In genomic region chr12:54251942-54252400, GRCm38 (mm10) we compare ENCODE assay signal across 11 mouse cellular contexts. TPM values are rescaled to one million over a fixed set of nuclear protein-coding genes. Genes with fewer than 3 reads are reported as not detected.
DNase-seq lines count a peak whose midpoint lies in the region; ATAC-seq and TF ChIP-seq lines count a peak whose summit lies in the region.
"Had no signal": no experiment of that assay in that cellular context is flagged by ENCODE, and none has a peak within 500 bp of the region (broad histone marks: within the 10 kb centered on the region; RNA-seq: fewer than 3 reads in every experiment).

No protein-coding gene starts in this region.

- ATAC-seq in lung, postnatal 0 days = peak; percentile 86
- no peak for ATAC-seq in hindbrain, embryonic 11.5 days (ENCODE audit: low FRiP score)
- ATAC-seq in forebrain, embryonic 11.5 days (replicated peaks; ENCODE audit: low FRiP score) = no peak
- ATAC-seq: hindbrain, postnatal 0 days had no signal

- no peaks in the 10 kb centered on the region for H3K36me3 ChIP-seq in lung, postnatal 0 days (ENCODE audit: insufficient read depth, low read length)
- H3K36me3 ChIP-seq in hindbrain, embryonic 11.5 days (ENCODE audit: control insufficient read depth, insufficient read depth, low read length) = no peaks in the 10 kb centered on the region
- no peaks in the 10 kb centered on the region for H3K36me3 ChIP-seq in forebrain, embryonic 11.5 days (ENCODE audit: control insufficient read depth, insufficient read depth, low read length)
- H3K36me3 ChIP-seq: limb, embryonic 13.5 days had no signal

- H3K9ac ChIP-seq in lung, postnatal 0 days (replicated peaks; ENCODE audit: low read depth) = no peak overlapping the region
- no peak overlapping the region for H3K9ac ChIP-seq in hindbrain, embryonic 11.5 days (ENCODE audit: low read depth, low read length)
- H3K9ac ChIP-seq in forebrain, embryonic 11.5 days (ENCODE audit: low read length) = no peak overlapping the region
- H3K9ac ChIP-seq: limb, embryonic 13.5 days had no signal

- intact Hi-C loops in left cerebral cortex, postnatal 25 days (cut with DNase I) = no loop called here

- no peaks in the 10 kb centered on the region for H3K4me1 ChIP-seq in lung, postnatal 0 days (ENCODE audit: insufficient read depth, low read depth, low read length)
- no peaks in the 10 kb centered on the region for H3K4me1 ChIP-seq in hindbrain, embryonic 11.5 days (replicated peaks; ENCODE audit: control insufficient read depth, insufficient read depth, low read length)
- no peaks in the 10 kb centered on the region for H3K4me1 ChIP-seq in forebrain, embryonic 11.5 days (replicated peaks; ENCODE audit: control insufficient read depth, insufficient read depth, low read length)

- peak; percentile 62 for DNase-seq in adrenal gland, adult 2 months
- no peak for DNase-seq in adrenal gland, postnatal 25 days
- DNase-seq in lung, postnatal 0 days (ENCODE audit: low spot score) = peak; percentile 78
- no peak for DNase-seq in lung, postnatal 14 days
- DNase-seq in left cerebral cortex, postnatal 25 days (ENCODE audit: low spot score in 2 of 2) = peak; percentile 21 to 90
- DNase-seq in telencephalon, adult 2 months (ENCODE audit: low read depth, low spot score) = peak; percentile 85
- DNase-seq in hindbrain, embryonic 11.5 days (ENCODE audit: low spot score) = no peak
- DNase-seq in forebrain, embryonic 11.5 days (ENCODE audit: low spot score) = no peak
- DNase-seq: spleen, adult 18-20 months had no signal

- no peak overlapping the region for H3K27ac ChIP-seq in lung, postnatal 0 days (ENCODE audit: low read length)
- H3K27ac ChIP-seq in hindbrain, embryonic 11.5 days (ENCODE audit: low read depth, low read length) = no peak overlapping the region
- no peak overlapping the region for H3K27ac ChIP-seq in forebrain, embryonic 11.5 days (ENCODE audit: low read depth, low read length)
- H3K27ac ChIP-seq: hindbrain, postnatal 0 days; limb, embryonic 13.5 days had no signal

- H3K4me3 ChIP-seq in lung, postnatal 0 days (ENCODE audit: low read depth, low read length) = no peak overlapping the region
- H3K4me3 ChIP-seq in hindbrain, embryonic 11.5 days (ENCODE audit: low read depth, low read length) = no peak overlapping the region
- H3K4me3 ChIP-seq in forebrain, embryonic 11.5 days (ENCODE audit: low read depth, low read length) = no peak overlapping the region
- H3K4me3 ChIP-seq: limb, embryonic 13.5 days had no signal

- WGBS in lung, postnatal 0 days = 51% methylated on average over 9 of the region's 9 CpGs
- WGBS in hindbrain, embryonic 11.5 days = 87% methylated on average over 9 of the region's 9 CpGs
- WGBS in forebrain, embryonic 11.5 days = 87% methylated on average over 9 of the region's 9 CpGs

- no peak overlapping the region for H3K4me2 ChIP-seq in lung, postnatal 0 days (replicated peaks; ENCODE audit: low read depth, low read length)
- H3K4me2 ChIP-seq in hindbrain, embryonic 11.5 days (replicated peaks; ENCODE audit: low read depth, low read length) = no peak overlapping the region
- no peak overlapping the region for H3K4me2 ChIP-seq in forebrain, embryonic 11.5 days (ENCODE audit: low read depth, low read length, severe bottlenecking)
- H3K4me2 ChIP-seq: limb, embryonic 13.5 days had no signal

- H3K27me3 ChIP-seq in lung, postnatal 0 days (replicated peaks; ENCODE audit: insufficient read depth, low read length) = no peaks in the 10 kb centered on the region
- H3K27me3 ChIP-seq in hindbrain, embryonic 11.5 days (ENCODE audit: control insufficient read depth, insufficient read depth, low read length) = no peaks in the 10 kb centered on the region
- H3K27me3 ChIP-seq in forebrain, embryonic 11.5 days (ENCODE audit: control insufficient read depth, insufficient read depth, low read length) = no peaks in the 10 kb centered on the region
- H3K27me3 ChIP-seq: limb, embryonic 13.5 days had no signal

- no peak for TF ChIP-seq CTCF in lung, postnatal 0 days (IDR thresholded peaks at IDR 0.05)

- peak; percentile 66; the same call in 1 of the 2 replicates for TF ChIP-seq EP300 in lung, postnatal 0 days (IDR thresholded peaks at IDR 0.05)

- H3K9me3 ChIP-seq in lung, postnatal 0 days (ENCODE audit: low read length) = no peaks in the 10 kb centered on the region
- H3K9me3 ChIP-seq in hindbrain, embryonic 11.5 days (ENCODE audit: control insufficient read depth, low read length) = no peaks in the 10 kb centered on the region
- no peaks in the 10 kb centered on the region for H3K9me3 ChIP-seq in forebrain, embryonic 11.5 days (ENCODE audit: control insufficient read depth, low read length)
- H3K9me3 ChIP-seq: limb, embryonic 13.5 days had no signal

RNA-seq across cellular contexts. Expression of gene Egln3, which starts 48.3 kb away (rescaled TPM):
- 1 to 10 TPM; 5.2 to 7.9 TPM for total RNA-seq in adrenal gland, adult 2 months (2021)
- 2.1 and 4.9 TPM in 2 replicates for polyA plus RNA-seq in adrenal gland, adult 2 months (2012; rRNA removed)
- total RNA-seq in adrenal gland, postnatal 25 days (2021) = 3.5 and 4.0 TPM in 2 replicates
- polyA plus RNA-seq in lung, postnatal 0 days (2015; fragmentation: Nextera tagmentation; extraction: Ambion mirVana) = 5.2 and 5.4 TPM in 2 replicates
- total RNA-seq in left cerebral cortex, postnatal 25 days (2021) = 10 to 100 TPM; 10.8 to 12.6 TPM
- 7.3 and 7.9 TPM in 2 replicates for polyA plus RNA-seq in hindbrain, embryonic 11.5 days (2014; fragmentation: Nextera tagmentation; extraction: Ambion mirVana)
- 4.0 and 4.1 TPM in 2 replicates for polyA plus RNA-seq in forebrain, embryonic 11.5 days (2014; fragmentation: Nextera tagmentation; extraction: Ambion mirVana)

Comparison
In these comparisons a context has a peak if more than half of its experiments do, and no peak if none do; other contexts are left out.
1. DNase-seq: peak in adrenal gland, adult 2 months (single experiment), lung, postnatal 0 days (single experiment), left cerebral cortex, postnatal 25 days (2 of 2) and telencephalon, adult 2 months (single experiment); none in adrenal gland, postnatal 25 days (single experiment), lung, postnatal 14 days (single experiment), hindbrain, embryonic 11.5 days (single experiment) and forebrain, embryonic 11.5 days (single experiment).